Mouse (Mus musculus): ENCODE results near the gene Wdr35.
"Not testable (repeated sequence)": the region's sequence is repeated elsewhere in the genome, so short reads cannot be mapped to it uniquely, and the experiment has no call there.

Gene Wdr35

GRCm38 (mm10) chr12:9007811-9008210 lies 34.1 kb downstream of the Wdr35 start:
- no peak for DNase-seq

- DNase-seq: no peak
These were observed 36.6 kb downstream of the Wdr35 start for GRCm38 (mm10) chr12:9010311-9010710.

DNA sequence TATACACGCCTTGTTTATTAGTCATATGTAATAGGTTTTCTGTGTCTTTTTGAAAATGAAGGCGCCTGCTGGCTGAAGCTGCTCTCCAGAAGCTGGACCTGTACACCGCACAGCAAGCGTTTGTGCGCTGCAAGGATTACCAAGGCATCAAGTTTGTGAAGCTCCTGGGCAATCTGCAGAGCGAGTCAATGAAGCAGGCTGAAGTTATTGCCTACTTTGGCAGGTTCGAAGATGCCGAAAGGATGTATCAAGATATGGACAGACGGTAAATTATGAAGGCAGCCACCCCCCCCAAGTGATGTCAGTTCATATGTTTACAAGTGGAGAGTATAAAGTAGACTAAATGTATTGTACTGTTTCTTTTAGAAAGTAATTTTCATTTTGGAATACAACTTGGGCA lies 42.7 kb downstream of the Wdr35 start:
- no peak for DNase-seq

- DNase-seq: no peak
These were observed 46.7 kb downstream of the Wdr35 start for GRCm38 (mm10) chr12:9020431-9020830.

GRCm38 (mm10) chr12:9020986-9021385 lies 47.3 kb downstream of the Wdr35 start:
- no peak for DNase-seq

DNA sequence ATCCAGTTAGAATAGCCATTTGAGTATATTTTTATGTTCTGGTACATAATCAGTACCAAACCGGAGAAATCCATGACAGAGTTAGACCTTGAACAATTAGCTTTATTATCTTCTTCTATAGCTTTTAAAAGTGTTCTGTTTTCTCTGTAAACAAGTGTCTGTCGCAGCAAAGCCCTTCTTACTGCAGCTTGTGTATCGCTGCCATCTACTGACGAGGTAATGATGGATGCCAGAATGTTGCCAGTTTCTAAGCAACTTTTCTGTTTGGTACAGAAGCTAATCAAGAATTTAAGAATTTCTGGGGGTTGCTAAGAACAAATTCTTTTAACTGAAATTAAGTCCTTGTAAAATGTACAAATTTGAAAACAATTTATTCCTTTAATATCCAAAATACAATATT lies 49.3 kb downstream of the Wdr35 start:
- DNase-seq: no peak

DNA sequence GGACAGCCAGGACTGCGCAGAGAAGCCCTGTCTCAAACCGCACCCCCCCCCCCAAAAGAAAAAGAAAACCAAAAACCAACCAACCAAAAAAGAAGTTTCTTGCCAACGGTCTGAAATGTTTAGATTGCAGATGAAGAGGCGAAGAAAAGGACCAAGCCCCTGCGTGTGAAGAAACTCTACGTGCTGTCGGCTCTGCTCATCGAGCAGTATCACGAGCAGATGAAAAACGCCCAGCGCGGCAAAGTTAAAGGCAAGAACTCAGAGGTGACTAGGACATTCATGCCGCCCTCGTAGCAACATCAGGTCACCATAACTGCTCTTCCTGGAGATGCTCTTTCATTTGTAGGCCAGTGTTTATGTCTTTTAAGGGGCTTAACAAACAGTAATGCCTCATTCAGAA lies 50.4 kb downstream of the Wdr35 start:
- DNase-seq: no peak

DNA sequence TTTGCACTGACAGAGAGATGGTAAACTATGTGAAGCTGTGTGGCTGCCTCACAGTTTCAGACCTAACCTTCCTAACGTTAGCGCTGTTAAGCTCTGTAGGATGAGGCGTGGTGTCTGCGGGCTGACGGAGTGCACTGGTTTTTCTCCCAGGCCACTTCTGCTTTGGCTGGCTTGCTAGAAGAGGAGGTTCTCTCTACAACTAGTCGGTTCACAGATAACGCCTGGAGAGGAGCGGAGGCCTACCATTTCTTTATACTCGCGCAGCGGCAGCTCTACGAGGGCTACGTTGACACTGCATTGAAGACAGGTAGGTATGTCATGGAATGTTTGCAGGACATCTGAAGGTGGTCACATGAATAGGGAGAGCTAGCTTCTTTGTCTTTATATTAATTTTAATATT lies 51.0 kb downstream of the Wdr35 start:
- DNase-seq: no peak

DNA sequence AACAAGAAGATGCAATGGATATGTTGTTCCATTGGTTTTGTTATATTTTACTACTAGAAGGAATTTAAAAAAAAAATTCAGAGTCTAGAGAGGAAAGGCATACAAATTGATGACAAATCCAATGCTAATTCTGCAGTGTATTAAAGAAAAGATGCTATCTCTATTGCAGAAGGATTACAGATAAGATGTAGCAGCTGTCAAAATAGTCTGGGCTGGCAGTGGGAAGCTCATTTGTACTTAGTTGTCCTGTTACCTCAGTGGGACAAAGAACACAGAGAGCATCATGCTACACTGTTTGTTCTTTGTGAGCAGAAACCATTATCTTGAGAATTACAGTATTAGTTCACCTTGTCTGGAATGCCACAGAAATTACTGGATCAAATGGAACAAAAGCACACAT lies 53.2 kb downstream of the Wdr35 start:
- DNase-seq: no peak

GRCm38 (mm10) chr12:9028816-9029215 lies 55.1 kb downstream of the Wdr35 start:
- not testable (repeated sequence) for DNase-seq

- no peak for DNase-seq
These were observed 55.8 kb downstream of the Wdr35 start for GRCm38 (mm10) chr12:9029506-9029887.

- peak; percentile 93 for DNase-seq
These were observed 56.4 kb downstream of the Wdr35 start, which contains the start of gene Ttc32 for GRCm38 (mm10) chr12:9029888-9030723. Gene Ttc32, plus strand, starts transcription at chr12:9029997.

GRCm38 (mm10) chr12:9031166-9031565 lies 57.5 kb downstream of the Wdr35 start:
- DNase-seq: no peak

DNA sequence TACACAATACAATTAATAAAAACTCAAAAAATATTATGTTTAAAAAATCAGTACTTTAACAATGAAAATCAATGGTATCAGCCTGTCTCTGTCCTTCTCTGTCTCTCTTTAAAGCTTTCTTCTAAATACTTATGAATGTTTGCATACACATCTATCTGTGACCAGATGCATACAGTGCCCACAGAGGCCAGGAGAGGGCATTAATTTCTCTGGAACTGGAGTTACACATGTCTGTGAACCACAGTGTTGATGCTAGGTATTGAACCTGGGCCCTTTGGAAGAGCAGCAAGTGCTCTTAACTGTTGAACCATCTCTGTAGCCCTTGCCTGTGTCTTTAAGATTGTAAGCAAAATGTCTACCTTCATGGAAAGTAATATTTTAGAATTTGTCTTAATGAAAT lies 59.4 kb downstream of the Wdr35 start:
- no peak for DNase-seq

DNA sequence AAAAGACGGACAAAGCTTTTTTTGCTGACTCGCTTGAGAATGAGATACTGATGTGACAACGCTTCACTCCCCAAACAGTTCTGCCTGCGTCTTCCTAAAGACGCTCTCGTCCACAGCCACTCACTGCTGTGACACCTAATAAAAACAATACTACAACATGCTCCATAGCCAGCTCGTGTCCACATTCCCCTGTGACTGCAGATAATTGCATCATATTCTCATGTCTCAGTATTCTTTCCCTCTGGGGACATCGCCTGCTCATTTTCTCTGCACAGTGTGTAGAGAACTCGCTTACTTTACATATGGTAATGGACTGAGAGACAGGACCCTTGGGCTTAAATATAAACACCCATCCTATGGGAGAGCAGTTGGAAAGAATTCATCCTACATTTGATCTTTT lies 62.7 kb downstream of the Wdr35 start:
- no peak for DNase-seq

DNA sequence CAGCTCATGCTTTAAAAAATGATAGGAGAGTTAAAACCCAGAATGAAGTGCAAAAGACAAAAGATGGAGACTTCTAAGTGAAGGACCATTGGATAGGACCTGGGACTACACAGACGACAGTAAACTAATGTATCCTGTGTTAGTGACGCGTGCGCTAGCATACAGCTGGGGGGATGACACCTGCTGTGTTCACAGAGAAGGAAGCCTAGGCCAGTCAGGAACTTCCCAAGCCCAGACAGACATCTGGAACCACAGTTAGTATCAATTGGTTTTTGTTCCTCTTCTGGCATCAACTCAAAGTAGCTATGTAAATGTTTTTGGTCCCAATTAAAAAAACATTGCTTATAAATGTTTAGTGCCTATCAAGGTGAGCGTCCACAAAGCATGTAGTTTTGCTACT lies 66.5 kb downstream of the Wdr35 start:
- no peak for DNase-seq

DNA sequence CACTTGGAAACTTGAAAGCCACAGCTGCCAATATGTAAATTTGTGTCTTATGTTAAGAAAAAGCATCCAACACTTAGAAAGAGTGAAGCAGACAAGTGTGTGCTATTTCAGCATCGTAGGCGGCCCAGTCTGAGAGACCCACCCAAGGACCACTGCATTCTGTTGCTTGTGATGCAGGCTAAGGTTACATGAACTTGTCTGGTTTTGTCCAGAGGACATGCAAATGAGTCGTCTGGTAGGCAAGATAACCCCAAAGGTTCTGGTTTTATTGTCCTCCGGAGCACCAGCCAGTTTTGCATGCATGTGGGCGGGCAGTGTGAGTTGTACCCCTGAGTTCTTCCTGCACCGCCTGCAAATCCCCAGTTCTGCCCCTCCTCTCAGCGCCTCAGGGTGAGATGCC lies 67.0 kb downstream of the Wdr35 start:
- no peak for DNase-seq

GRCm38 (mm10) chr12:9042316-9042715 lies 68.6 kb downstream of the Wdr35 start:
- DNase-seq: no peak

GRCm38 (mm10) chr12:9042759-9043158 lies 69.1 kb downstream of the Wdr35 start:
- DNase-seq: no peak

- no peak for DNase-seq
These were observed 71.0 kb downstream of the Wdr35 start for GRCm38 (mm10) chr12:9044666-9045065.

GRCm38 (mm10) chr12:9046674-9047073 lies 73.0 kb downstream of the Wdr35 start:
- no peak for DNase-seq

DNA sequence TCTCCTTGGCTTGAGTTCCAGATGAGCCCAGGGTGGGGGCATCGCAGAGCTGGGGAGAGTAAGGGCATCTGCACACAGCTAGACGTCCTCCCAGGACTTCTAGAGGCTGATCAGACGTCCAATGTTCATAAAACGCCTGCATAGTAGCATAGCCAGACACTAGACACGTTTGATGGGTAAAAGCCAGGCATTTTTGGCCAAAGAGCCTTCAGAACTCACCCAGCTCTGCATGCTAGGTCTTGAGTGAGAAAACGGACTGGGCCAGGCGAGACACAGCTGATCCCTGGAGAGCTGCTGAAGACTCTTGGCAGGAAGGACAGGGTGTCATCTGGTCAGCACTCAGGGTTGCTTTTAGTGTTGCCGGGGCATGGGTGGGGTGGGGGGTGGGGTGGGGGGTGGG lies 74.4 kb downstream of the Wdr35 start:
- no peak for DNase-seq

- no peak for DNase-seq
These were observed 77.1 kb downstream of the Wdr35 start for GRCm38 (mm10) chr12:9050824-9051223.

- peak; percentile 72 for DNase-seq
These were observed 78.6 kb downstream of the Wdr35 start for GRCm38 (mm10) chr12:9052075-9052829.

Measured in kidney, adult 11 months (tissue).